7 mouse cellular contexts compared by ENCODE assay signal in genomic region chr4:120909558-120910150, GRCm38 (mm10). TPM values are rescaled to one million over a fixed set of nuclear protein-coding genes. Genes with fewer than 3 reads are reported as not detected.
DNase-seq lines count a peak whose midpoint lies in the region; ATAC-seq and TF ChIP-seq lines count a peak whose summit lies in the region.

No protein-coding gene starts in this region.

- peak; percentile 78 for TF ChIP-seq CTCF in lung, adult 2 months (IDR thresholded peaks at IDR 0.05; ENCODE audit: insufficient read depth, low read length)

- in situ Hi-C loops in ES-E14 (cut with MboI; ENCODE audit: low sequenced_read_pairs in 2 of 2, unreplicated experiment in 2 of 2), result loop anchor here in 1 of 2 experiments (10.0 kb wide), 1 partner anchor 315 kb away; no protein-coding TSS in a partner anchor

- H3K4me3 ChIP-seq in ES-E14 (ENCODE audit: insufficient read depth in 1 of 2, low read depth in 1 of 2, low read length in 2 of 2, poor library complexity in 1 of 2, severe bottlenecking in 1 of 2), result no peak overlapping the region
- no peak overlapping the region for H3K4me3 ChIP-seq in lung, adult 2 months (replicated peaks; ENCODE audit: extremely low read depth, low read depth, low read length)

- no peak overlapping the region for H3K9ac ChIP-seq in ES-E14 (ENCODE audit: insufficient read depth, low read depth, low read length, poor library complexity, severe bottlenecking)

- H3K36me3 ChIP-seq in ES-E14 (ENCODE audit: control insufficient read depth, insufficient read depth, low read length, poor library complexity, severe bottlenecking), result no peaks in the 10 kb centered on the region

- no peak overlapping the region for H3K27ac ChIP-seq in ES-E14 (ENCODE audit: insufficient read depth, low read depth, low read length, poor library complexity, severe bottlenecking)

- no peaks in the 10 kb centered on the region for H3K9me3 ChIP-seq in ES-E14 (ENCODE audit: control insufficient read depth, insufficient read depth, low read depth, low read length)

- ATAC-seq in neutrophil, adult 5-6 weeks (ENCODE audit: extremely low read depth, insufficient number of reproducible peaks, low FRiP score, poor library complexity, severe bottlenecking), result peak; percentile 79

- H3K4me1 ChIP-seq in ES-E14 (ENCODE audit: control insufficient read depth in 2 of 2, insufficient read depth in 2 of 2, low read length in 2 of 2, poor library complexity in 1 of 2), result no peaks in the 10 kb centered on the region
- no peaks in the 10 kb centered on the region for H3K4me1 ChIP-seq in lung, adult 2 months (ENCODE audit: control insufficient read depth, insufficient read depth, low read length)

- 27% methylated on average over 15 of the region's 15 CpGs for WGBS in lung, adult 2 months

- peak; percentile 72 for DNase-seq in CD4-positive helper T cell, adult 2 months (ENCODE audit: low read depth, low spot score)
- peak; percentile 72 for DNase-seq in ES-E14 (ENCODE audit: low read depth, low spot score)
- DNase-seq in cerebellum, adult 11-12 months, result peak; percentile 67
- peak; percentile 83 for DNase-seq in forelimb bud, embryonic 11.5 days (ENCODE audit: low read depth, low spot score)
- peak; percentile 52 for DNase-seq in kidney, adult 9 months
- peak; percentile 30 for DNase-seq in lung, adult 2 months

- TF ChIP-seq POLR2A in lung, adult 2 months (IDR thresholded peaks at IDR 0.05; ENCODE audit: borderline replicate concordance, extremely low read depth, low read depth, low read length), result no peak

TF ChIP-seq in ES-E14, 5 proteins besides CTCF, POLR2A, EP300 and RAD21:
- TF ChIP-seq MAFK (IDR thresholded peaks at IDR 0.05; ENCODE audit: insufficient read depth, low read depth, low read length) (no peak), ZC3H11A (IDR thresholded peaks at IDR 0.05; ENCODE audit: borderline replicate concordance, low read depth, low read length) (peak; percentile 62; the same call in 1 of the 2 replicates), ZNF384 (IDR thresholded peaks at IDR 0.05; ENCODE audit: low read depth, low read length) (no peak)

RNA-seq across cellular contexts. Expression of gene Exo5, which starts 15.2 kb away (rescaled TPM):
- 8.9 and 13.3 TPM in 2 replicates for total RNA-seq in ES-E14 (2012; rRNA removed)
- polyA plus RNA-seq in lung, adult 2 months (2012; rRNA removed), result 3.3 and 5.4 TPM in 2 replicates
- 10.8 and 16.9 TPM in 2 replicates for total RNA-seq in neutrophil, adult 5-6 weeks (2017)

RNA-seq across cellular contexts. Expression of gene Zfp69, which starts 41.8 kb away (rescaled TPM):
- 3.7 and 4.5 TPM in 2 replicates for total RNA-seq in ES-E14 (2012; rRNA removed)
- 3.5 and 4.3 TPM in 2 replicates for polyA plus RNA-seq in lung, adult 2 months (2012; rRNA removed)
- 4.8 and 10.3 TPM in 2 replicates for total RNA-seq in neutrophil, adult 5-6 weeks (2017)

RNA-seq across cellular contexts. Expression of gene Rims3, which starts 55.0 kb away (rescaled TPM):
- 4.5 and 6.7 TPM in 2 replicates for total RNA-seq in ES-E14 (2012; rRNA removed)
- polyA plus RNA-seq in lung, adult 2 months (2012; rRNA removed), result 0.94 and 1.4 TPM in 2 replicates
- 0.12 and 0.37 TPM in 2 replicates for total RNA-seq in neutrophil, adult 5-6 weeks (2017)

Comparison
In these comparisons a context has a peak if more than half of its experiments do, and no peak if none do; other contexts are left out.
1. DNase-seq: peak in every context shown above with its lines; median percentile 83 in forelimb bud, embryonic 11.5 days; 72 in CD4-positive helper T cell, adult 2 months; 72 in ES-E14; 67 in cerebellum, adult 11-12 months; 52 in kidney, adult 9 months; 30 in lung, adult 2 months.